Mouse (Mus musculus): ENCODE data around the gene Cyp1a1. TPM values are rescaled to one million over a fixed set of nuclear protein-coding genes. Genes with fewer than 3 reads are reported as not detected.
A peak's percentile ranks its signal among the peaks of the same experiment; 100 is the strongest.

Cyp1a1 gene
- total RNA-seq, 1 experiment, result 1.0 TPM

DNA sequence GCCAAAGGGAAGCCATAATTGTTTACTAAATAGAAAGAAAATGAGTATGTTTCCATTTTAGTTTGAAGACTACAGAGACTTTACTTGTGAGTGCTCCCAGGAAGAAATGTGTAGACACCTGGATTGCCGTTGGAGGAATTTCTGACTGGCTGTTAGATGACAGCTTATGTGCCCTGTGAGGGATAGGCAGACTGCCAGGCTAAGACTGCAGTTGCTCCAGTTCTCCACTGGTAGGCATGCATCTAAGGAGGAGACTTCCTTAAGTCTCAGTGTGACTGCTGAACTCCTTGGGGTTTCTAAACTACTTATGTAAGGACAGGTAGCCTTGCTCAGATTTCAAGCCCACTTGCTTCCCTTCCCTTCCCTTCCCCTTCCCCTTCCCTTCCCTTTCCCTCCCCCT, 40.6 kb downstream of the Cyp1a1 start:
- no peaks in the 10 kb centered on the region for H3K9me3 ChIP-seq (ENCODE audit: control insufficient read depth, insufficient read depth, low read depth, low read length)
- in situ Hi-C loops (cut with MboI; ENCODE audit: low sequenced_read_pairs in 2 of 2, unreplicated experiment in 2 of 2), result no loop called here
- H3K36me3 ChIP-seq (ENCODE audit: control insufficient read depth, insufficient read depth, low read length, poor library complexity, severe bottlenecking), result peaks cover 16% of the 10 kb centered on the region
- no peak for DNase-seq (ENCODE audit: low read depth, low spot score)
- no peak overlapping the region for H3K4me3 ChIP-seq (ENCODE audit: insufficient read depth in 1 of 2, low read depth in 1 of 2, low read length in 2 of 2, poor library complexity in 1 of 2, severe bottlenecking in 1 of 2)
- H3K27ac ChIP-seq (ENCODE audit: insufficient read depth, low read depth, low read length, poor library complexity, severe bottlenecking), result no peak overlapping the region
- H3K4me1 ChIP-seq (ENCODE audit: control insufficient read depth in 2 of 2, insufficient read depth in 2 of 2, low read length in 2 of 2, poor library complexity in 1 of 2), result no peaks in the 10 kb centered on the region
- no peak overlapping the region for H3K9ac ChIP-seq (ENCODE audit: insufficient read depth, low read depth, low read length, poor library complexity, severe bottlenecking)
- TF ChIP-seq ZNF384 (IDR thresholded peaks at IDR 0.05; ENCODE audit: low read depth, low read length), result no peak
- TF ChIP-seq HCFC1 (IDR thresholded peaks at IDR 0.05; ENCODE audit: borderline replicate concordance, insufficient read depth, low read length), result no peak
- TF ChIP-seq ZC3H11A (IDR thresholded peaks at IDR 0.05; ENCODE audit: borderline replicate concordance, low read depth, low read length), result no peak
- no peak for TF ChIP-seq CHD2 (IDR thresholded peaks at IDR 0.05; ENCODE audit: low read depth, low read length)
- no peak for TF ChIP-seq MAFK (IDR thresholded peaks at IDR 0.05; ENCODE audit: insufficient read depth, low read depth, low read length)

DNA sequence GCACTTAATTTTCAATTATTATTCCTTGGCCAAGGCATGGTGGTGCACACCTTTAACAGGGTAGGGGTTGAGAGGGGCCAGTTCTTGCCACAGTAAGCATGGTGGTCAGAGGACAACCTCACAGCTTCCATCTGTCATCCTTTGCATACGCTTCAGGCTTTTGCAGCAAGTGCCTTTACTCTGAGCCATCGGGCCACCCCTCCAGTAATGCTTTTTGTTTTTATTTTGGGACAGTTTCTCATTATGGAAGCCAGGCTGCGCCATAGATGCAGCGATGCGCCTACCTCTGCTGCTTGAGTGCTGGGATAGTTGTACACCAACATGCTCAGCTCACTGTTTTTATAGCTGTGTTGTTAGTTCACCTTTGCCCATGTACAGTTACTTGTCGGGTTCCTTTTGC, 45.9 kb downstream of the Cyp1a1 start:
- Histone ChIP-seq H3K27ac (ENCODE audit: insufficient read depth, low read depth, low read length, poor library complexity, severe bottlenecking) (no peak overlapping the region), H3K4me3 (ENCODE audit: insufficient read depth in 1 of 2, low read depth in 1 of 2, low read length in 2 of 2, poor library complexity in 1 of 2, severe bottlenecking in 1 of 2) (no peak overlapping the region), H3K4me1 (ENCODE audit: control insufficient read depth in 2 of 2, insufficient read depth in 2 of 2, low read length in 2 of 2, poor library complexity in 1 of 2) (peaks cover 0 to 2% of the 10 kb centered on the region in 2 experiments; a peak in 1 of 4 replicates), H3K9me3 (ENCODE audit: control insufficient read depth, insufficient read depth, low read depth, low read length) (no peaks in the 10 kb centered on the region), H3K36me3 (ENCODE audit: control insufficient read depth, insufficient read depth, low read length, poor library complexity, severe bottlenecking) (peaks cover 10% of the 10 kb centered on the region; the same call in 1 of the 2 replicates), H3K9ac (ENCODE audit: insufficient read depth, low read depth, low read length, poor library complexity, severe bottlenecking) (no peak overlapping the region)
- TF ChIP-seq ZNF384 (IDR thresholded peaks at IDR 0.05; ENCODE audit: low read depth, low read length), result no peak
- TF ChIP-seq MAFK (IDR thresholded peaks at IDR 0.05; ENCODE audit: insufficient read depth, low read depth, low read length), result no peak
- TF ChIP-seq HCFC1 (IDR thresholded peaks at IDR 0.05; ENCODE audit: borderline replicate concordance, insufficient read depth, low read length), result no peak
- TF ChIP-seq ZC3H11A (IDR thresholded peaks at IDR 0.05; ENCODE audit: borderline replicate concordance, low read depth, low read length), result no peak
- TF ChIP-seq CHD2 (IDR thresholded peaks at IDR 0.05; ENCODE audit: low read depth, low read length), result no peak
- DNase-seq (ENCODE audit: low read depth, low spot score), result no peak
- in situ Hi-C loops (cut with MboI; ENCODE audit: low sequenced_read_pairs in 2 of 2, unreplicated experiment in 2 of 2), result no loop called here

- Histone ChIP-seq H3K9me3 (ENCODE audit: control insufficient read depth, insufficient read depth, low read depth, low read length) (no peaks in the 10 kb centered on the region), H3K4me1 (ENCODE audit: control insufficient read depth in 2 of 2, insufficient read depth in 2 of 2, low read length in 2 of 2, poor library complexity in 1 of 2) (peaks cover 0 to 2% of the 10 kb centered on the region in 2 experiments; a peak in 1 of 4 replicates), H3K36me3 (ENCODE audit: control insufficient read depth, insufficient read depth, low read length, poor library complexity, severe bottlenecking) (peaks cover 30% of the 10 kb centered on the region), H3K27ac (ENCODE audit: insufficient read depth, low read depth, low read length, poor library complexity, severe bottlenecking) (no peak overlapping the region), H3K4me3 (ENCODE audit: insufficient read depth in 1 of 2, low read depth in 1 of 2, low read length in 2 of 2, poor library complexity in 1 of 2, severe bottlenecking in 1 of 2) (no peak overlapping the region), H3K9ac (ENCODE audit: insufficient read depth, low read depth, low read length, poor library complexity, severe bottlenecking) (no peak overlapping the region)
- DNase-seq (ENCODE audit: low read depth, low spot score), result no peak
- in situ Hi-C loops (cut with MboI; ENCODE audit: low sequenced_read_pairs in 2 of 2, unreplicated experiment in 2 of 2), result no loop called here
- TF ChIP-seq ZNF384 (IDR thresholded peaks at IDR 0.05; ENCODE audit: low read depth, low read length) (no peak), ZC3H11A (IDR thresholded peaks at IDR 0.05; ENCODE audit: borderline replicate concordance, low read depth, low read length) (no peak), MAFK (IDR thresholded peaks at IDR 0.05; ENCODE audit: insufficient read depth, low read depth, low read length) (no peak), HCFC1 (IDR thresholded peaks at IDR 0.05; ENCODE audit: borderline replicate concordance, insufficient read depth, low read length) (no peak), CHD2 (IDR thresholded peaks at IDR 0.05; ENCODE audit: low read depth, low read length) (no peak)
These were observed 52.1 kb downstream of the Cyp1a1 start for GRCm38 (mm10) chr9:57739863-57740262.

- TF ChIP-seq ZC3H11A (IDR thresholded peaks at IDR 0.05; ENCODE audit: borderline replicate concordance, low read depth, low read length) (peak; percentile 48; the same call in 1 of the 2 replicates), HCFC1 (IDR thresholded peaks at IDR 0.05; ENCODE audit: borderline replicate concordance, insufficient read depth, low read length) (no peak)
- DNase-seq (ENCODE audit: low read depth, low spot score), result peak; percentile 38
- Histone ChIP-seq H3K27ac (ENCODE audit: insufficient read depth, low read depth, low read length, poor library complexity, severe bottlenecking) (no peak overlapping the region), H3K4me1 (ENCODE audit: control insufficient read depth in 2 of 2, insufficient read depth in 2 of 2, low read length in 2 of 2, poor library complexity in 1 of 2) (no peaks in the 10 kb centered on the region), H3K9ac (ENCODE audit: insufficient read depth, low read depth, low read length, poor library complexity, severe bottlenecking) (no peak overlapping the region), H3K9me3 (ENCODE audit: control insufficient read depth, insufficient read depth, low read depth, low read length) (no peaks in the 10 kb centered on the region), H3K4me3 (ENCODE audit: insufficient read depth in 1 of 2, low read depth in 1 of 2, low read length in 2 of 2, poor library complexity in 1 of 2, severe bottlenecking in 1 of 2) (no peak overlapping the region), H3K36me3 (ENCODE audit: control insufficient read depth, insufficient read depth, low read length, poor library complexity, severe bottlenecking) (peaks cover 43% of the 10 kb centered on the region)
- in situ Hi-C loops (cut with MboI; ENCODE audit: low sequenced_read_pairs in 2 of 2, unreplicated experiment in 2 of 2), result no loop called here
These were observed 56.8 kb downstream of the Cyp1a1 start for GRCm38 (mm10) chr9:57744462-57745091.

GRCm38 (mm10) chr9:57747067-57747466, 59.3 kb downstream of the Cyp1a1 start:
- H3K27ac ChIP-seq (ENCODE audit: insufficient read depth, low read depth, low read length, poor library complexity, severe bottlenecking), result no peak overlapping the region
- TF ChIP-seq HCFC1 (IDR thresholded peaks at IDR 0.05; ENCODE audit: borderline replicate concordance, insufficient read depth, low read length) (no peak), CHD2 (IDR thresholded peaks at IDR 0.05; ENCODE audit: low read depth, low read length) (no peak), ZNF384 (IDR thresholded peaks at IDR 0.05; ENCODE audit: low read depth, low read length) (no peak), ZC3H11A (IDR thresholded peaks at IDR 0.05; ENCODE audit: borderline replicate concordance, low read depth, low read length) (no peak), MAFK (IDR thresholded peaks at IDR 0.05; ENCODE audit: insufficient read depth, low read depth, low read length) (no peak)
- in situ Hi-C loops (cut with MboI; ENCODE audit: low sequenced_read_pairs in 2 of 2, unreplicated experiment in 2 of 2), result no loop called here

More at GRCm38 (mm10) chr9:57747067-57747466, 59.3 kb downstream of the Cyp1a1 start:
- H3K9ac ChIP-seq (ENCODE audit: insufficient read depth, low read depth, low read length, poor library complexity, severe bottlenecking), result no peak overlapping the region
- H3K4me1 ChIP-seq (ENCODE audit: control insufficient read depth in 2 of 2, insufficient read depth in 2 of 2, low read length in 2 of 2, poor library complexity in 1 of 2), result no peaks in the 10 kb centered on the region
- H3K9me3 ChIP-seq (ENCODE audit: control insufficient read depth, insufficient read depth, low read depth, low read length), result no peaks in the 10 kb centered on the region
- H3K4me3 ChIP-seq (ENCODE audit: insufficient read depth in 1 of 2, low read depth in 1 of 2, low read length in 2 of 2, poor library complexity in 1 of 2, severe bottlenecking in 1 of 2), result no peak overlapping the region
- H3K36me3 ChIP-seq (ENCODE audit: control insufficient read depth, insufficient read depth, low read length, poor library complexity, severe bottlenecking), result peaks cover 47% of the 10 kb centered on the region
- DNase-seq (ENCODE audit: low read depth, low spot score), result no peak

All from ES-E14 (cell line).